Mouse (Mus musculus): ENCODE results near the gene Chmp6.
A peak's percentile ranks its signal among the peaks of the same experiment; 100 is the strongest.

The Chmp6 gene

GRCm38 (mm10) chr11:119937772-119938502 lies 24.7 kb downstream of the Chmp6 start:
- DNase-seq (ENCODE audit: low spot score) = no peak

DNA sequence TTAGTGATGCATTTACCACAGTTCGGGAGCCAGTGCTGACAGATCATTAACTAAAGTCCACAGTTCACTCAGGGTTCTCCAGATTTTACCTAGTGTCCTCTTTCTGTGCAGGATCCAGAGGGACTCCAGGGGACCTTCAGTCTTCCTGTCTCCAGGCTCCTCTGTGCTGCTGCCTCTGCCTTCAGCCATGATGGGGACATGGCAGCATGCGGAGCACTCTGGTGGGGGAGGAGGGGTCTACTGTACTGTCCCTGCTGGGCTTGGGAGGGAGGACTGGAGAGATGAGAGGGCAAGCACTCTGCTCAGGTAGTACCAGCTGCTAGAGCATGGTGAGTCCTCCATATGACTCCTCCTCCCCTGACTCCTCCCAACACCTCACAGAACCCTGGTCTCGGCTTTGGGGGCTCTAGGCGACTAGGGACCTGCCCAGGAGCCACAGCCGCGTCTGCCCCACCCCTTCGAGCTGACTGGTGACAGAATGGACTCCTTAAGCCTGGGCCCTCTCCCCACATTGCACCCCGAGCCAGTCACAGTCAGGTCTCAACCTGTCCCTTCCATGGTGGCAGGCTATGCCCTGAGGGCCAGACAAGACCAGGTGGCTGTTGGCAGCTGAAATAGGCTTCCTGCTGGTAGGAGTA lies 26.0 kb downstream of the Chmp6 start:
- no peak for DNase-seq (ENCODE audit: low spot score)

GRCm38 (mm10) chr11:119939711-119940106 lies 26.5 kb downstream of the Chmp6 start:
- no peak for DNase-seq (ENCODE audit: low spot score)

DNA sequence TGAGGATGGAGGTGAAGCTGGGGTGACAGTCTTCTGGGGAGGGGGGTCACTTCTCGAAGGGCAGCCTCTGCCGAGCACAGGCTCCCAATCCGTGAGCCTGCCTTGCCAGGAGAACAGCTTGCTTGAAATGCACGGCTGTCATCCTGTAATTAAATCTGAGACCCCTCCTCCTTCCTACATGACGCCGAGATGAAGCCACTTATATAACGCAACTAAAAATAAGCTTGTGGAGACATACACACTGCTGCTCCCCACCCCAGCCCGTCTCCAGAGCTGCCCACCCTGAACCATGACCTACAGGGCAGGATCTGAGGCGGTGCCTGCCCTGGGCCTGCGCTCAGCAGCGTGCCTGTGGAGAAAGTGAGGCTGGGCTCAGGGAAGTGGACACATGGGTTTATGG lies 26.9 kb downstream of the Chmp6 start:
- no peak for DNase-seq (ENCODE audit: low spot score)

DNA sequence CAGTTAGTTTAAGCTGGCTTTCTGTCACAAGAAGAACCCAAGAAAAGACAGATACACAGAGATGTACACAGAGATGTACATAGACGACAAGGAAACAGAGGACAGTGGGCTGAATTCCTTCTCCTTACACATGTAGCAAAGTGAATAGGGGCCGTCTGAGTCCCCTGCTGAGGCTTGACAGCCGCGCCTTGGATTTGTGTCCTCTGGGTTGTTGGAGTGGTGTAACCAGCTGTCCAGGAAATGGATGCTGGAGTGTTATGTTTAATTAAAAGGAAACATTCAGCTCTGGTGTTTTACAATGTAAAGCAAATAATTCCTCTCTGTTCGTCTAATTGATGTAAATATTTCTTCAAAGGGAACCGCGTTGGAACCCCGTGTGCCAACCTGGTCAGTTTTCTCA lies 28.6 kb downstream of the Chmp6 start:
- DNase-seq (ENCODE audit: low spot score) = no peak

GRCm38 (mm10) chr11:119942201-119942726 lies 29.0 kb downstream of the Chmp6 start:
- no peak for DNase-seq (ENCODE audit: low spot score)

- peak; percentile 98 for DNase-seq (ENCODE audit: low spot score)
These were observed 29.6 kb downstream of the Chmp6 start, which contains the start of gene Baiap2 for GRCm38 (mm10) chr11:119942727-119943427. Baiap2 (plus strand) TSS chr11:119942763.

GRCm38 (mm10) chr11:119943428-119943988 lies 30.3 kb downstream of the Chmp6 start:
- no peak for DNase-seq (ENCODE audit: low spot score)

- DNase-seq (ENCODE audit: low spot score) = no peak
These were observed 32.1 kb downstream of the Chmp6 start for GRCm38 (mm10) chr11:119945343-119945742.

- no peak for DNase-seq (ENCODE audit: low spot score)
These were observed 34.2 kb downstream of the Chmp6 start for GRCm38 (mm10) chr11:119947426-119947825.

- DNase-seq (ENCODE audit: low spot score) = no peak
These were observed 34.7 kb downstream of the Chmp6 start for GRCm38 (mm10) chr11:119947897-119948296.

DNA sequence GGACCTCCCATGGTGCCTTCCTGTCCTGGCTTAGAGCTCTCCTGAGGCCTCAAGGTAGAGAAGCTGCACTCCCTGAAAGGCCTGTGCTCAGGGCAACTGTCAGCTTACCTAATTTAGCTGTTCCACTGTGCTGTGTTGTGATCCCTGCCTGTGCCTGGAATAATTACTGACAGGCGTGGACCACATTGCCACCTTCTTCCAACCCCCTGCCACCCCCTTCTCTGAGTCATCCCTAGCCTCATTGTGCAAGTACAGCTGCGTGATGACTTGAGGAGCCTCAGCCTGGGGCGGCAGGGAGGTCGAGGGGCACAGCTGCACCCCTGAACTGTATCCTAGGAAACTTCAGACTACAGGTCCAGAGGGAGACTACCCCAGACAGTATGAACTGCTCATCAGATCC lies 35.1 kb downstream of the Chmp6 start:
- no peak for DNase-seq (ENCODE audit: low spot score)

GRCm38 (mm10) chr11:119948803-119949202 lies 35.6 kb downstream of the Chmp6 start:
- no peak for DNase-seq (ENCODE audit: low spot score)

- no peak for DNase-seq (ENCODE audit: low spot score)
These were observed 37.3 kb downstream of the Chmp6 start for GRCm38 (mm10) chr11:119950535-119950934.

DNA sequence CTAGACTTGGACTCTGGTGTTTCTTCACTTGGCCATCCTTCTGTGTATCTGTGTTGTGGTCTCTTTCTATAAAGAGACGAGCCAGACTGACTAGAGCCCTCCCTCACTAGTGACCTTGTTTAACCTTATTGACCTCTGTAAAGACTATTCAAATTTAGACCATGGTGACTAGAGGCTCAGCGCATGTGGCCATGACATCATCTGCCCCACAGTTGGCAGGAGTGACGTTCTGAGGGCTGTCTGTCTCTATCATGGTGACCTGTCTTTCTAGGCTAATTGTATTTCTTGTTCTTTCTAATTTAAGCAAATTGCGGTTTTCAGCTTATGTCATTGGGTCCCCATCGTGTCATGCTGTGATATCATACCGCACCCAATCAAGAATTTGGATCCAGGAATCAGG lies 38.1 kb downstream of the Chmp6 start:
- no peak for DNase-seq (ENCODE audit: low spot score)

GRCm38 (mm10) chr11:119952429-119953224 lies 39.4 kb downstream of the Chmp6 start:
- DNase-seq (ENCODE audit: low spot score) = no peak

GRCm38 (mm10) chr11:119954233-119954632 lies 41.0 kb downstream of the Chmp6 start:
- DNase-seq (ENCODE audit: low spot score) = no peak

GRCm38 (mm10) chr11:119954749-119955337 lies 41.6 kb downstream of the Chmp6 start:
- no peak for DNase-seq (ENCODE audit: low spot score)

DNA sequence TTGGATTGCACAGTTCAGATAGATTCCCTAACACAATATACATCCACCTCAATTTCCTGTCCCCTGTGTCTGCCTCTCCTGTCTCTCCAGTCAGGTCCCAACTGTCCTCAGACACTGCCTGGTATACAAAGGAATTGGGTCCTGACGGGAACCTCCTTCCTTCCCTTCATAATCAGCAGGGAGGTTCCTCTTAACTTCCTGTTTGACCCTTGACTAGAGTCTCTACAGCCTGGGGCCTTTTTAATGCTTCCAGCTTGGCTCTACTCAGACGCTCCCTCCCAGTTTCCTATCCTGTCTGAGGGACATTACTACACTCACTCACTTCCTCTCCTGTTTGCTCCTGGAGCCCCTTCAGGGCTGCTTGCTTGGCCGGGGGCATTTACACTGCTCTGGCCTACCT lies 42.2 kb downstream of the Chmp6 start:
- no peak for DNase-seq (ENCODE audit: low spot score)

DNA sequence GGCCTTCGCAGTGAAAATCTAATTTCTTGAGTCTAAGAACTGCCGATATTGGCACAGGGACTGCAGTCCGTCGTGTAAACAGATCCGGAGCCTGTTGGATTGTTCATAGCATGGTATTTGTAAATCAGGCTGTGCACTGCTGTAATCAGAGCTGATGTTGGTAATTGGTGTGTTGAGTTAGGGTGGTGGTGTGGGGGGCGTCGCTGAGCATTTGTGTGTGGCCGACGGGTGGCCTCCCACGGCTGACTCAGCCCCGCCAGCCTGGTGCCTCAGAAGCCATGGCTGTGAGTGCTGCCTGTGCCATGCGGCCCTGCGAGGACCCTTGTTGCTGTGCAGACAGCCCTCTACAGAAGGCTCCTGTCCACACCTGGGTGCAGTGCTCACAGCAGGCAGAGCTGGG lies 43.3 kb downstream of the Chmp6 start:
- no peak for DNase-seq (ENCODE audit: low spot score)

- DNase-seq (ENCODE audit: low spot score) = no peak
These were observed 45.6 kb downstream of the Chmp6 start for GRCm38 (mm10) chr11:119958856-119959255.
